Mouse (Mus musculus): ENCODE measurements at regions not wholly inside any gene's neighbourhood (a gene's known extent, or its start where the extent isn't known, plus 50 kb on each side); places are given as distances from the start of the nearest gene placed in this dataset.

DNA sequence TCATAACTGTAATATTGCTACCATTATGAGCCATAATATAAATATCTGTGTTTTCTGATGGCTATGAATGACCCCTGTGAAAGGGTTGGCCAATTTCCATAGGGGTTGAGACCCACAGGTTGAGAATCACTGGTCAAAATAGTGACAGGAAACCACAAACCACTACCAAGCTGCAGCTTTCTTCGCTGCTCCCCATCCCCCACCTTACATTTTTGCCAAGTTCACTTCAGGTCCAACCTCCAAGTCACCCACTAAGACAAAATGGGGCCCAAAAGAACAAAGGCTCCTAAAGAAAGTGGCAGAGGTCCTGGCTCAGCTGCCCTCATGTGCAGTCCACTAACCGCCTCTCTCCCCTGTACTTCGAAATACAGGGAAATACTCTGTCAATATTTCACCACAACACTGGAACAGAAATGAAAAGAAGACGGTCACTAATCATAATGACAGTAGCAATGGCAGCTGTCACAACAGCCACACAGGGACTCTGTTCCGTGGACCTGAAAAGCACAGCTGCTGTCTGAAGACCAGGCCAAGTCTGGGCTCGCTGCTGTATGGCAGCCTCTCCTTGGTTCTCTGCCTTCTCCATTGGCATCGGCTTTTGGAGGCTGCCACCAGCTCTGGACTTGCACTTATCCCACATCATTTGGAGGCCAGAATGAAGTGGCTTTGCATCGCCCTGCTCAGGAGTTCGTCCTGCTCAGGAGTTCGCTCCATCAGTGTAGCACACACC, 257.3 kb upstream of the Kdm8 start:
- no peak for TF ChIP-seq CTCF (IDR thresholded peaks at IDR 0.05; ENCODE audit: extremely low read depth, insufficient read length, insufficient replicate concordance, low read depth, low read length)
- no peak for TF ChIP-seq POLR2A (IDR thresholded peaks at IDR 0.05; ENCODE audit: low read depth, low read length)
